Mouse (Mus musculus) CD4-positive helper T cell, adult 2 months (primary cell): ENCODE data around the gene Fem1a.

Experiments used
- DNase-seq: peaks from one replicate; pipeline ENCODE4 v3.0.0-alpha.2; 2012; ENCODE audit warnings: low read depth, missing footprints, low spot score

Gene Fem1a

GRCm38 (mm10) chr17:56256239-56256881, at the start of gene Fem1a:
Gene Fem1a, plus strand, starts transcription at chr17:56256810.
- peak; percentile 99 for DNase-seq

GRCm38 (mm10) chr17:56206986-56207674, 49.5 kb upstream of the Fem1a start:
- DNase-seq: no peak

- DNase-seq: no peak
Measured at GRCm38 (mm10) chr17:56207963-56208530, 48.6 kb upstream of the Fem1a start.

- DNase-seq: no peak
Measured at GRCm38 (mm10) chr17:56208821-56209220, 47.8 kb upstream of the Fem1a start.

- no peak for DNase-seq
Measured at GRCm38 (mm10) chr17:56211090-56211489, 45.5 kb upstream of the Fem1a start.

GRCm38 (mm10) chr17:56212676-56213075, 43.9 kb upstream of the Fem1a start:
- DNase-seq: no peak

GRCm38 (mm10) chr17:56214229-56214628, 42.4 kb upstream of the Fem1a start:
- no peak for DNase-seq

- no peak for DNase-seq
Measured at GRCm38 (mm10) chr17:56217670-56218069, 38.9 kb upstream of the Fem1a start.

- peak; percentile 92 for DNase-seq
Measured at GRCm38 (mm10) chr17:56218377-56219191, 38.0 kb upstream of the Fem1a start, which contains the start of gene Dpp9. Gene Dpp9, minus strand, starts transcription at chr17:56218905.

GRCm38 (mm10) chr17:56219251-56219650, 37.4 kb upstream of the Fem1a start:
- no peak for DNase-seq

GRCm38 (mm10) chr17:56219805-56220204, 36.8 kb upstream of the Fem1a start:
- DNase-seq: no peak

GRCm38 (mm10) chr17:56224916-56225315, 31.7 kb upstream of the Fem1a start:
- no peak for DNase-seq

- no peak for DNase-seq
Measured at GRCm38 (mm10) chr17:56226566-56226965, 30.0 kb upstream of the Fem1a start.

GRCm38 (mm10) chr17:56229943-56230342, 26.7 kb upstream of the Fem1a start:
- DNase-seq: no peak

- no peak for DNase-seq
Measured at GRCm38 (mm10) chr17:56233389-56233788, 23.2 kb upstream of the Fem1a start.

GRCm38 (mm10) chr17:56233818-56234469, 22.7 kb upstream of the Fem1a start:
- DNase-seq: no peak

- DNase-seq: peak; percentile 77
Measured at GRCm38 (mm10) chr17:56241541-56242401, 14.8 kb upstream of the Fem1a start.

- DNase-seq: no peak
Measured at GRCm38 (mm10) chr17:56245608-56246007, 11.0 kb upstream of the Fem1a start.

GRCm38 (mm10) chr17:56251136-56251829, 5.3 kb upstream of the Fem1a start:
- peak; percentile 73 for DNase-seq

GRCm38 (mm10) chr17:56254695-56255094, 1.9 kb upstream of the Fem1a start:
- no peak for DNase-seq
